Mouse (Mus musculus) v-Abl transformed pro-B cells (cell line): ENCODE results near the gene Chmp3.

ENCODE experiments used
- in situ Hi-C, 2 experiments: fragments of 400-800 bp; cut with MboI; formaldehyde crosslinking; loops; one replicate each; pipeline ENCODE4 v1.15.1; 2025; ENCODE audit not compliant: unreplicated experiment in 2 of 2

The Chmp3 gene

GRCm38 (mm10) chr6:71607756-71608155 lies 64.2 kb downstream of the Chmp3 start:
- in situ Hi-C loops, result loop anchor here in 1 of 2 experiments (25.0 kb wide), 1 partner anchor 720 kb away; no protein-coding TSS in a partner anchor

GRCm38 (mm10) chr6:71608994-71609393 lies 65.4 kb downstream of the Chmp3 start:
- in situ Hi-C loops, result loop anchor here in 1 of 2 experiments (25.0 kb wide), 1 partner anchor 722 kb away; no protein-coding TSS in a partner anchor

GRCm38 (mm10) chr6:71609968-71610367 lies 66.4 kb downstream of the Chmp3 start:
- in situ Hi-C loops, result loop anchor here (10.0 to 25.0 kb wide), 2 partner anchors 715 to 723 kb away; no protein-coding TSS in a partner anchor

- in situ Hi-C loops, result loop anchor here (10.0 to 25.0 kb wide), 2 partner anchors 718 to 726 kb away; no protein-coding TSS in a partner anchor
These were observed 69.6 kb downstream of the Chmp3 start for GRCm38 (mm10) chr6:71613225-71613624.

- in situ Hi-C loops, result loop anchor here (5.0 to 25.0 kb wide), 3 partner anchors 190 to 730 kb away; no protein-coding TSS in a partner anchor
These were observed 73.4 kb downstream of the Chmp3 start for GRCm38 (mm10) chr6:71616959-71617358.

- in situ Hi-C loops, result loop anchor here in 1 of 2 experiments (25.0 kb wide), 1 partner anchor 734 kb away; no protein-coding TSS in a partner anchor
These were observed 78.0 kb downstream of the Chmp3 start for GRCm38 (mm10) chr6:71621551-71621950.

- in situ Hi-C loops, result loop anchor here in 1 of 2 experiments (25.0 kb wide), 1 partner anchor 735 kb away; no protein-coding TSS in a partner anchor
These were observed 78.4 kb downstream of the Chmp3 start for GRCm38 (mm10) chr6:71621981-71622380.

GRCm38 (mm10) chr6:71624723-71625122 lies 81.1 kb downstream of the Chmp3 start:
- in situ Hi-C loops, result loop anchor here (25.0 kb wide), 2 partner anchors 538 to 737 kb away; no protein-coding TSS in a partner anchor

- in situ Hi-C loops, result loop anchor here in 1 of 2 experiments (25.0 kb wide), 1 partner anchor 536 kb away; no protein-coding TSS in a partner anchor
These were observed 82.4 kb downstream of the Chmp3 start for GRCm38 (mm10) chr6:71625984-71626383.

- in situ Hi-C loops, result loop anchor here in 1 of 2 experiments (25.0 kb wide), 1 partner anchor 535 kb away; no protein-coding TSS in a partner anchor
These were observed 83.7 kb downstream of the Chmp3 start for GRCm38 (mm10) chr6:71627325-71627724.

- in situ Hi-C loops, result loop anchor here in 1 of 2 experiments (5.0 to 25.0 kb wide), 3 partner anchors 39 to 531 kb away; no protein-coding TSS in a partner anchor
These were observed 87.6 kb downstream of the Chmp3 start for GRCm38 (mm10) chr6:71631196-71631595.

- in situ Hi-C loops, result loop anchor here in 1 of 2 experiments (5.0 to 25.0 kb wide), 3 partner anchors 40 to 530 kb away; no protein-coding TSS in a partner anchor
These were observed 88.3 kb downstream of the Chmp3 start for GRCm38 (mm10) chr6:71631706-71632461.
